Mouse (Mus musculus): ENCODE results near the gene Ly75.

Ly75 gene

DNA sequence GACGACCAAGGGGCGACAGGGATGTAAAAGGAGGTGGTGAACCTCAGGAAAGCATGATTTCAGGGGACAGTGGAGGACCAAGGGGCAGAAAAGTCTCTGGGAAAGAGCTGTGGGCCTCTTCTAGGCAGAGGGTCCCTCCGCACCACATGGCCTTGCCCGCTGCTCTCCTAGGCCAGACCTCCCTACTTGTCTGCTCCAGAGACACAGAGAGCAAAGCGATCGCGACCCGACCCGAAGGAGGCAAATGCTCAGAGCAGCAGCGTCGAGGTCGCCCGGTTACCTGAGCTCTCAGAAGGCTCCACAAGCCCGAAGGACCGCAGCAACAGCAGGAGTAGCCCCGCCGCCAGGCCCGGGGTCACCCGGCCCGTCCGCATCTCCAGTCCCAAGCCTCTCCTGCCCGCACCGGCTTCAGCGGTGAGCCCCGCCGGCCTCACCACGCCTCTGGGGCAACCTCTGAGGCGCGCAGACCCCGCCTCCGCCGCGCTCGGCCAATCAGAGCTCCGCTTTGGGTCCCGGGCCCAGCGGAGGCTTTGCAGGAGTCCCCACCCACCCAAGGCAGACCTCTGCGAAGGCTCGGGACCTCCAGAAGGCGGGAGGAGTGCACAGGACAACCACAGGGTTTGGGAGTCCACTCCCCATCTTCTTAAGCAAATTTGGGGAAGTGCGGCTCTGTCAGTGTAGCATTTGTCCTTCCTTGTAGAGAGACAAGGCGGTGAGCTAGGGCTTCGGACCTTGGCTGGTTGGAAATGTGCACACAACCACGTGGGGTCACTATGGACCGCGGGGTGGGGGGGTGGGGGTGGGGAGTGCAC is at the start of gene Ly75:
Gene Ly75 (minus strand): TSS at position 446 of the 812 bp plus-strand sequence.
- in situ Hi-C loops (cut with MboI): no loop called here

- in situ Hi-C loops (cut with MboI): no loop called here
Observed at GRCm38 (mm10) chr2:60430315-60431021, 47.4 kb upstream of the Ly75 start.

- in situ Hi-C loops (cut with MboI): no loop called here
Observed at GRCm38 (mm10) chr2:60418075-60418474, 35.0 kb upstream of the Ly75 start.

GRCm38 (mm10) chr2:60414334-60414733 is 31.2 kb upstream of the Ly75 start:
- in situ Hi-C loops (cut with MboI): no loop called here

DNA sequence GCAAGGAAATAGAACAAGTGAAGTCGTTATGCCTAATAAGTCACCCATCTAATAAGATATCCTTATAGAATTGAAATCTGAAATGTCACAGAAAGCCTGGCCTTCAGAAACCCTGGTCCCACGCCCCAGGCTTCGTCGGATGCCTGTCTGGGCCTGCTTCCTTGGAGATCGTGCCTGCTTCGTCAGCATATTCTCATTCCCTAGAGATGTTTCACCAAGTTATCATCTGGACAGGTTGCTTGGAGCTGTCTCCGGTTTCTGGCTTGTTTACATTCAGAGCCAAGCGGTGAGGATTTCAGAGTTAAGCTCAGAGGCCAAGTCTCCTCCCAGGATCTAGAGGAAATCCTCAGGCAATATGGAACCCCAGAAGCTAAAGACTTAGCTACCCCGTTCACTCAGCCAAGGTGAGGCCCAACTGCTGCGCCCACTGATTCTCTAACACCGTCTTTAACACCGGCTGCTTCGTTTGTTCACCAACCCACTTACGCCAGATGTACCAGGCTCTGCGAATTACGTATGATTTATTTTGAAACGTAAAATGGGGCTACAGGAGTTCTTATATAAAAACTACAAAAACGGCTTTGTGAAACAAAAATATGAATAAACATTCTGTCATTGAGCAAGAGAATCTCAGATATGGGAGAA is 30.0 kb upstream of the Ly75 start:
- in situ Hi-C loops (cut with MboI): no loop called here

GRCm38 (mm10) chr2:60411181-60411580 is 28.1 kb upstream of the Ly75 start:
- in situ Hi-C loops (cut with MboI): no loop called here

DNA sequence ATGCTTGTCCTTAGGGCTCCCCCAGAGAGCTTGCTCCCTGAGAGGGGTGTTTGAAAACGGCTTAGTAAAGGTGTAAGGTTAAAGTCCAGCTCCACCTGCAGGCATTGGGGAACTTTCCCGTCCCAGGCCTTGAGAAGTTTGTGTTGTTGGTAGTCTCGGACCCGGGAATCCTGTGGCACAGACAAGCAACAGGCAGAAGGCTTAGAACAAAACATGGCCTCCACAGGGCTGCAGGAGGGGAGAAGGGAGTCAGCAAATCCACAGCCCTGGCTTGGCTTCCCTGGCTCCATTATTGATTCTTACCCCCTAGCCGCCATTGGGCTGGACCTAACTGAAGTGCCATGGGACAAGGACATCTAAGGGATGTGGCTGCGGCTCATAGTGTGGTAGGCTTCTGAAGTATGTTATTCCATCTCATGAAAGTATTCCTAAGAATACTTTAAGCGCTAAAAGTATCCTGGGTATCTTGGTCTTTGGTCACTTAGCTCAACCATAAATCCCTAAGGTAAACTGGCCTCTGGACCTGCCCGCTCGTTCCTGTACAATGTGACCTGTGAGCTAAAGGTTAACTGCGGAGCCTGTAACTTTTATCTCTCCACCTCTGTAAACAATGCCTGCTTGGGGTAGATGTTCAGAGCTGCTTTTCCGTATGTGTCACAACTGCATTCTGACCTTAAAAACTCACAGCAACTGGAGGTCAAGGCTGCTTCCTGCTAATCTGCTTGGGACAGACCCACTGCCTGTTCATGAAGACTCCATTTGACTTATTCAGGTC is 27.1 kb upstream of the Ly75 start:
- in situ Hi-C loops (cut with MboI): no loop called here

DNA sequence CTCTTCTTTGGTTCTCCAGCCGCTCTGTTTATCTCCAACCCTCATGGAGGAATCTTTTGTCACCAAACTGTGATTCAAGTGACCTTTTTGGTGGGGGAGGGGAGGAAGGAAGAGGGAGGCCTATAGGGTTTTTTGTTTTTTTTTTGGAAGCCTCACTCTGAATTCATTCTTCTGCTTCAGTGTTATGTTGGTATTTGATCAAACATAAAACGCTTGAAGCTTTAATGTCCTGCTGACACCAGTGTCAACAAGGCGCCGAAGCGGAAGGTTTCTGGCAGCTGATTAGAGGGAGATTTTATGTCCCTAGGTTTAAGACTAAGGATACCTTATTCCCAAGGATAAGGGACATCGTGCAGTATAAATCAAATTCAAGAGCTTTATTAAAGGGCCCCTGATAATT is 26.1 kb upstream of the Ly75 start:
- in situ Hi-C loops (cut with MboI): no loop called here

DNA sequence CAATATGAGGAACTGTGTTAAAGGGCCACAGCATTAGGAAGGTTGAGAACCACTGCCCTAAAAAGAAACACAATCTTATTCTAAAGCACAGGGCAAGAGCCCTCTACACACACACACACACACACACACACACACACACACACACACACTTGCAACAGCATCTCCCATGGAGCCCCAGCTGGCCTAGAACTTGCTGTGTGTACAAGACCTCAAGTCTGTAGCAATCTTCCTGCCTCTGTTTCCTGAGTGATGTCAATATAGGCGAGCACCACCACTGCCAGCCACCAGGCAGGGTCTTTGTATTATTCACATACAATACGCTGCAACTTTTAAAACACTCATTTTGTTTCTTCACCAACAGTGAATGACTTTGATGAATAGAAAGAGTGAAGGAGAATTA is 24.3 kb upstream of the Ly75 start:
- in situ Hi-C loops (cut with MboI): no loop called here

DNA sequence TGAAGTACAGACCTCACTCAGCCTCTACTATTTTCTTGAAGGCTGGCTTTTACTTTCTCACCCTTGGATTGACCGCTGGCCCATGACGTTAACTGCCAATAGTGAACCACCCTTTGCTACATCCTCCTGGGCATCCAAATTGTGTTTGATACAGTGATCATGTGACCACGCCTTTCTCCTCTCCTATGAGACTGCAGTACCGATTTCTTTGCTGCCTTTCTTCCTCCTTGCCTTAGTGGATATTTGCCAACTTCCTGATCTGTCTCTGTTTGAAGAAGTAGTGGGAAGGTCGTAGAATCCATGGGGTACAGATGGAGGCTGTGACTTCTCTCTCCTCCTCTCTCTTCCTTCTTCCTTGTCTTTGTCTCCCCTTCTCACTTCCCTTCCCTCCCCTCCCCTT is 22.3 kb upstream of the Ly75 start:
- in situ Hi-C loops (cut with MboI): no loop called here

GRCm38 (mm10) chr2:60404763-60405162 is 21.7 kb upstream of the Ly75 start:
- in situ Hi-C loops (cut with MboI): no loop called here

DNA sequence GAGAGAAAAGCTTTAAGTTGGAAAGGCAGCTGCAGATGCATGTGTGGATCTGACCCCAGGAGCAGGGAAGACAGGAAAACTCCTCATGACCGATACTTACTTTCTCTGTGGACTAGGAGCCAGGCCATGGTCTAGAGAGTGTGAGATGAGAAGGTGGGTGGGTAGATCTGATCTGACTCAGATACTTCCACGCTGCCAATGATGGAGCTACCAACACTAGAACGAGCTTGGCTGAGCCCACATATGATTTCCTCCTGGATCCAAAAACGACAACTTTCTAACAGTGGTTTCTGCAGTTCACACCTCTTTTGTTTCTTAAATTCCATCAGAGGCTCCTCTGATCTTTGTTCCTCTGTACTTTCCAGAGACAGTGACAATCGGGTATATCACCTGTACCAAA is 18.6 kb upstream of the Ly75 start:
- in situ Hi-C loops (cut with MboI): no loop called here

DNA sequence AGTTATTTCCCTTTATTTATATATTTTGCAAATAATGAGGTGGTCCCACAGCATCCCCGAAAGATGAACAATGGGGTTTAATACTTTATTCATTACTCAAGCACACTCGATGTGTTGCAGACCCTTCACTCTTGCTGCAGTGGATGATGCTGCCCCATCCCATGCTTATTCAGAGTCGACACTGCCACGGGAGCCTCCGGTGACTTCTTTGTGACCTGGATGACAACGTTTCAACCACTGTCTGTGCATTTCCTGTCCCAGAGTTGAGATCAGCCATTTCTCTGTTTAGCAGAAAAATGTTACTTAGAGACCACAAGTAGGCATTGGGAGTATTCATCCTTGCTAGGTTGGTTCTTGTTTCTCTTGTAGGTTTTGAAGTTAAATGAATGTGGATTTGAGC is 10.7 kb upstream of the Ly75 start:
- in situ Hi-C loops (cut with MboI): no loop called here

DNA sequence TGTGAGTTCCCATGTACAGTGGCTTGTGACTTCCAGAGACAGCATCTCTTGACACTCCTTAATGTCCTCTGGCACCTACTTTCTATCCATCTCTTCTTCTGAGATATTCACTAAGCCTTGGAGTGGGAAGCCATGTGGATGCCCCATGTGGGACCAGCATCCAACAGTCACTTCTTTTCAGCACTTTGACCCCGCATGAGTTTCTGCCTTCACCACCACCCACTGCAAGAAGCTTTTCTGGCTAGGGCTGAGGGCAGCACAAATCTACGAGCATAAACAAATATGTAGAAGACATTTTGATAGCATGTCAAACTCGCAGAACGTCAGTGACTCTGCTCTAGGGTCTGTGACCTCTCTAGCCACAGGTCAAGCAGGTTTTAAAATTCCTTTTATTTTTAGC is 9.2 kb upstream of the Ly75 start:
- in situ Hi-C loops (cut with MboI): no loop called here

DNA sequence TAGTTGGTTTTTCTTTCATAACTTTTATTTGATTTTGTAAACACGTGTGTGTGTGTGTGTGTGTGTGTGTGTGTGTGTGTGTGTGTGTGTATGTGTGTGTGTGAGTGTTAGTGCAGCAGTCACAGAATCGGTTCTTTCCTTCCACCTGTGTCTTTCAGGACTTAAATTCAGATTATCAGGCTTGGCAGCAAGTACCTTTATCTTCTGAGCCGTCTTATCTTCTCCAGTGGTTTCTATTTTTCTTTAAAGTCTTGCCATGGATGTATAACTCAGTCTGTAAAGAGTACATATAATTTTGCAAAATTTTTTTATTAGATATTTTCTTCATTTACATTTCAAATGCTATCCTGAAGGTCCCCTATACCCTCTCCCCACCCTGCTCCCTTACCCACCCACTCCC is 4.3 kb upstream of the Ly75 start:
- in situ Hi-C loops (cut with MboI): no loop called here

- in situ Hi-C loops (cut with MboI): no loop called here
Observed at GRCm38 (mm10) chr2:60386835-60387234, 3.7 kb upstream of the Ly75 start.

DNA sequence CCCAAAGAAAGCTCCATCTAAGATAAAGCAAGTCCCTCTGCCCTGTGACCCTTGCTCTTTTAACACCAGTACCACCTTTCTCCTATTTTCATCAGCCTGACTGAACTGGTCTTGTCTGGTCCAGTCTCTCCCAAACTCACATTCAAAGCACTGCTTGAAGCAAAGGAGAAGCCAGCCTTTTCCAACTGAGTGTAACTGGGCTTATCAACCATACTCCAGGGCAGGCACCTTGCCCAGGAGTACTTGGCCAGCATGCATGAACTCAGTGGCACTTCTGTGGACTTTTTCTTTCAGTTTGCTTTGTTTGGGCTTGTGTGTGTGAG is 1.6 kb upstream of the Ly75 start:
- in situ Hi-C loops (cut with MboI): no loop called here

GRCm38 (mm10) chr2:60384083-60384762 is 1.1 kb upstream of the Ly75 start:
- in situ Hi-C loops (cut with MboI): no loop called here

GRCm38 (mm10) chr2:60382346-60382745 is 757 bp downstream of the Ly75 start:
- in situ Hi-C loops (cut with MboI): no loop called here

- in situ Hi-C loops (cut with MboI): no loop called here
Observed at GRCm38 (mm10) chr2:60377260-60377659, 5.8 kb downstream of the Ly75 start.

GRCm38 (mm10) chr2:60375608-60376107 is 7.4 kb downstream of the Ly75 start:
- in situ Hi-C loops (cut with MboI): no loop called here

- in situ Hi-C loops (cut with MboI): no loop called here
Observed at GRCm38 (mm10) chr2:60375126-60375525, 8.0 kb downstream of the Ly75 start.

Measured in mature B cell (primary cell).